Mouse (Mus musculus) frontal cortex, postnatal 36 days (tissue): ENCODE measurements around the gene Gm12569.

Experiments used
- DNase-seq, 2 experiments: peaks; one replicate each; pipeline ENCODE4 v3.0.0; 2022; ENCODE audit warnings: low spot score in 2 of 2

The Gm12569 gene

GRCm38 (mm10) chr11:51220308-51220707, at the start of gene Gm12569:
TSS of gene Gm12569 (plus strand) at chr11:51220473.
- no peak for DNase-seq

- no peak for DNase-seq
Observed at GRCm38 (mm10) chr11:51202726-51203125, 17.5 kb upstream of the Gm12569 start.

GRCm38 (mm10) chr11:51207758-51208157, 12.5 kb upstream of the Gm12569 start:
- no peak for DNase-seq

GRCm38 (mm10) chr11:51211426-51211825, 8.8 kb upstream of the Gm12569 start:
- no peak for DNase-seq

- no peak for DNase-seq
Observed at GRCm38 (mm10) chr11:51214021-51214420, 6.3 kb upstream of the Gm12569 start.

- no peak for DNase-seq
Observed at GRCm38 (mm10) chr11:51219396-51219980, 785 bp upstream of the Gm12569 start.

- peak; percentile 71 to 84 for DNase-seq
Observed at GRCm38 (mm10) chr11:51227104-51227503, 6.8 kb downstream of the Gm12569 start.

- DNase-seq = no peak
Observed at GRCm38 (mm10) chr11:51234626-51235025, 14.4 kb downstream of the Gm12569 start.

- no peak for DNase-seq
Observed at GRCm38 (mm10) chr11:51242897-51243296, 22.6 kb downstream of the Gm12569 start.

GRCm38 (mm10) chr11:51257006-51257405, 36.7 kb downstream of the Gm12569 start:
- DNase-seq = no peak

GRCm38 (mm10) chr11:51261680-51262219, 41.5 kb downstream of the Gm12569 start, which contains the start of gene Clk4:
TSS of gene Clk4 (plus strand) at chr11:51261730.
- no peak for DNase-seq

GRCm38 (mm10) chr11:51262342-51263285, 42.3 kb downstream of the Gm12569 start, which contains the start of gene BC049762:
TSS of gene BC049762 (minus strand) at chr11:51263046.
- peak; percentile 99 for DNase-seq

- peak in 1 of 2 experiments; percentile 53 for DNase-seq
Observed at GRCm38 (mm10) chr11:51263286-51263831, 43.1 kb downstream of the Gm12569 start.

- DNase-seq = no peak
Observed at GRCm38 (mm10) chr11:51264352-51264751, 44.1 kb downstream of the Gm12569 start.

GRCm38 (mm10) chr11:51265326-51265725, 45.1 kb downstream of the Gm12569 start:
- no peak for DNase-seq

- DNase-seq = no peak
Observed at GRCm38 (mm10) chr11:51274418-51274817, 54.1 kb downstream of the Gm12569 start.
